Comparison of ENCODE assay signal across 10 mouse cellular contexts in the genomic region with DNA sequence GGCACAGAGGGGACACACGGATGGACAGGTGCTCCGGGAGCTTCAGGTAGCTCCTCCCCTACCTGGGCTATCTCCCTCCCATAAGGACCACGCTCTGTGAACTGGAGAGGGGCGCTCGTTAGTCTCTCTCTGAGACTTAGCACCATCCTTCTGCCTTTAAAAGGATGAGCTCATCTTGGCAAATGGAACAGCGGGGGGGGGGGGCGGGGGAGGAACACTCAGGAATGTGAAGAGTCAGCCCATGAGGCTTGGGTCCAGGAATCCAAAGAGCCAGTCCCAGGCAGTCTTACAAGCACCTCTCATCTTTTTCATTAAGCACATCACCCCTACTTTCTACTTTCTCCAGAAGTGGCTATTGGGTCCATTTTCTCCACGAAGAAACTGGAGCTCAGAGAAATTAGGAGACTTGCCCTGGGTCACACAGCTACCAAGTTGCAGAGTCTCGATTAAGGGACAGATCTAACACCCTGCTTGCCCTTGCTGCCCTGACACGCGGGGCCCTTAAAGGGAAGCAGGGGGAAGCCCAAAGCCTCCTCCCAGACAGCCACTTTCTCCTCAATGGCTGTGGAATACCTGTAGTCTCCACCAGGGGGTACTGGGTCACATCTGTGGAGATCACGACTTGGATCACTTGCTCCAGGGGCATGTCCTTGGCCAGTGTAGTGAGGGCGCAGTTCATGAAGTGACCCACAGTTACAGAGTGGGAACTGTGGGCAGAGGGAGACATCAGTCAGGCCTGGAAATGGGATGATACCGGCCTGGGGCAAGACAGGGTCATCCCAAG. TPM values are rescaled to one million over a fixed set of nuclear protein-coding genes. Genes with fewer than 3 reads are reported as not detected.
DNase-seq lines count a peak whose midpoint lies in the region; ATAC-seq and TF ChIP-seq lines count a peak whose summit lies in the region.
"Had no signal": no experiment of that assay in that cellular context is flagged by ENCODE, and none has a peak within 500 bp of the region (broad histone marks: within the 10 kb centered on the region; RNA-seq: fewer than 3 reads in every experiment).

No protein-coding gene starts in this region.

- 55% methylated on average over 12 of the region's 14 CpGs for WGBS in hindbrain, postnatal 0 days
- 49% methylated on average over 14 of the region's 14 CpGs for WGBS in hindbrain, embryonic 14.5 days
- WGBS in heart, embryonic 12.5 days = 25% methylated on average over 14 of the region's 14 CpGs
- 26% methylated on average over 14 of the region's 14 CpGs for WGBS in lung, embryonic 14.5 days

- H3K9me3 ChIP-seq in hindbrain, postnatal 0 days (ENCODE audit: low read length) = no peaks in the 10 kb centered on the region
- H3K9me3 ChIP-seq in hindbrain, embryonic 14.5 days (ENCODE audit: control insufficient read depth, low read length) = no peaks in the 10 kb centered on the region
- no peaks in the 10 kb centered on the region for H3K9me3 ChIP-seq in heart, embryonic 12.5 days (replicated peaks)
- H3K9me3 ChIP-seq in lung, embryonic 14.5 days (ENCODE audit: low read depth, low read length) = no peaks in the 10 kb centered on the region
- H3K9me3 ChIP-seq: liver, embryonic 13.5 days had no signal

- DNase-seq in hindbrain, postnatal 0 days (ENCODE audit: low spot score) = peak; percentile 40
- no peak for DNase-seq in hindbrain, embryonic 14.5 days (ENCODE audit: low spot score)
- DNase-seq in CD4-positive helper T cell, adult 2 months (ENCODE audit: low read depth, low spot score) = peak; percentile 57
- DNase-seq in brain, adult 2 months (ENCODE audit: low read depth, low spot score) = peak; percentile 31
- DNase-seq in lung, embryonic 14.5 days = peak; percentile 69
- peak; percentile 25 to 48 for DNase-seq in thymus, postnatal 10 days (ENCODE audit: low spot score in 2 of 2)
- no peak for DNase-seq in frontal cortex, postnatal 36 days (ENCODE audit: low spot score in 2 of 2)
- DNase-seq: liver, embryonic 13.5 days had no signal

- H3K27ac ChIP-seq in hindbrain, postnatal 0 days = no peak overlapping the region
- no peak overlapping the region for H3K27ac ChIP-seq in hindbrain, embryonic 14.5 days
- peak overlapping the region; percentile 19; the same call in 1 of the 2 replicates for H3K27ac ChIP-seq in heart, embryonic 12.5 days (ENCODE audit: poor library complexity, severe bottlenecking)
- no peak overlapping the region for H3K27ac ChIP-seq in lung, embryonic 14.5 days (ENCODE audit: low read depth)
- H3K27ac ChIP-seq: liver, embryonic 13.5 days had no signal

- ATAC-seq in hindbrain, postnatal 0 days = no peak
- no peak for ATAC-seq in hindbrain, embryonic 14.5 days (ENCODE audit: low FRiP score)
- peak; percentile 49; the same call in 1 of the 2 replicates for ATAC-seq in heart, embryonic 12.5 days (ENCODE audit: insufficient number of reproducible peaks, low FRiP score)
- no peak; the same call in 1 of the 2 replicates for ATAC-seq in lung, embryonic 14.5 days (ENCODE audit: insufficient read depth)

- H3K27me3 ChIP-seq in hindbrain, postnatal 0 days (ENCODE audit: insufficient read depth, low read length) = no peaks in the 10 kb centered on the region
- no peaks in the 10 kb centered on the region for H3K27me3 ChIP-seq in hindbrain, embryonic 14.5 days (ENCODE audit: control insufficient read depth, insufficient read depth, low read length)
- peaks cover 14% of the 10 kb centered on the region; the same call in 1 of the 2 replicates for H3K27me3 ChIP-seq in heart, embryonic 12.5 days (replicated peaks)
- no peaks in the 10 kb centered on the region for H3K27me3 ChIP-seq in lung, embryonic 14.5 days (ENCODE audit: insufficient read depth, low read length)

- H3K4me3 ChIP-seq in hindbrain, postnatal 0 days (ENCODE audit: low read length) = no peak overlapping the region
- no peak overlapping the region for H3K4me3 ChIP-seq in hindbrain, embryonic 14.5 days (replicated peaks; ENCODE audit: low read length)
- no peak overlapping the region for H3K4me3 ChIP-seq in heart, embryonic 12.5 days
- no peak overlapping the region for H3K4me3 ChIP-seq in lung, embryonic 14.5 days (ENCODE audit: low read depth, low read length)
- H3K4me3 ChIP-seq: liver, embryonic 13.5 days had no signal

- peak; percentile 77 for TF ChIP-seq CTCF in hindbrain, postnatal 0 days (IDR thresholded peaks at IDR 0.05; ENCODE audit: low read depth)
- TF ChIP-seq CTCF in lung, embryonic 14.5 days (IDR thresholded peaks at IDR 0.05; ENCODE audit: low read depth) = peak; percentile 80

- no peak overlapping the region for H3K9ac ChIP-seq in hindbrain, postnatal 0 days (replicated peaks; ENCODE audit: low read length)
- H3K9ac ChIP-seq in hindbrain, embryonic 14.5 days = no peak overlapping the region
- peak overlapping the region; percentile 48; the same call in 1 of the 2 replicates for H3K9ac ChIP-seq in heart, embryonic 12.5 days
- no peak overlapping the region for H3K9ac ChIP-seq in lung, embryonic 14.5 days
- H3K9ac ChIP-seq: liver, embryonic 13.5 days had no signal

- H3K36me3 ChIP-seq in hindbrain, postnatal 0 days (ENCODE audit: insufficient read depth, low read length) = no peaks in the 10 kb centered on the region
- no peaks in the 10 kb centered on the region for H3K36me3 ChIP-seq in hindbrain, embryonic 14.5 days (replicated peaks; ENCODE audit: control insufficient read depth, insufficient read depth)
- no peaks in the 10 kb centered on the region for H3K36me3 ChIP-seq in heart, embryonic 12.5 days
- no peaks in the 10 kb centered on the region for H3K36me3 ChIP-seq in lung, embryonic 14.5 days (ENCODE audit: insufficient read depth)
- H3K36me3 ChIP-seq: liver, embryonic 13.5 days had no signal

- H3K4me2 ChIP-seq in hindbrain, postnatal 0 days (ENCODE audit: low read depth, low read length) = no peak overlapping the region
- no peak overlapping the region for H3K4me2 ChIP-seq in hindbrain, embryonic 14.5 days (replicated peaks)
- H3K4me2 ChIP-seq in heart, embryonic 12.5 days = peak overlapping the region; percentile 30; the same call in 1 of the 2 replicates
- H3K4me2 ChIP-seq in lung, embryonic 14.5 days = no peak overlapping the region
- H3K4me2 ChIP-seq: liver, embryonic 13.5 days had no signal

- H3K4me1 ChIP-seq in hindbrain, postnatal 0 days (ENCODE audit: insufficient read depth, low read length) = no peaks in the 10 kb centered on the region
- no peaks in the 10 kb centered on the region for H3K4me1 ChIP-seq in hindbrain, embryonic 14.5 days (replicated peaks; ENCODE audit: control insufficient read depth, insufficient read depth, low read length)
- H3K4me1 ChIP-seq in heart, embryonic 12.5 days (replicated peaks) = peaks cover 25% of the 10 kb centered on the region
- 0 out of 2 replicates have a peak, but pooled peaks cover 3% of the 10 kb centered on the region for H3K4me1 ChIP-seq in lung, embryonic 14.5 days (ENCODE audit: insufficient read depth)
- H3K4me1 ChIP-seq: liver, embryonic 13.5 days had no signal

RNA-seq across cellular contexts. Expression of gene Clcnka, which starts 8.2 kb away (rescaled TPM):
- 1.1 and 1.2 TPM in 2 replicates for total RNA-seq in hindbrain, postnatal 0 days (2014; rRNA removed)
- 0.95 and 0.98 TPM in 2 replicates for polyA plus RNA-seq in hindbrain, postnatal 0 days (2015; fragmentation: Nextera tagmentation; extraction: Ambion mirVana)
- 0.20 and 0.56 TPM in 2 replicates for polyA plus RNA-seq in hindbrain, embryonic 14.5 days (2014; fragmentation: Nextera tagmentation; extraction: Ambion mirVana)
- polyA plus RNA-seq in heart, embryonic 12.5 days (2016; fragmentation: Nextera tagmentation; extraction: Ambion mirVana) = 0.06 and 0.15 TPM in 2 replicates
- 0.31 and 0.80 TPM in 2 replicates for polyA plus RNA-seq in lung, embryonic 14.5 days (2014; fragmentation: Nextera tagmentation; extraction: Ambion mirVana)
- polyA plus RNA-seq: liver, embryonic 13.5 days had no signal

RNA-seq across cellular contexts. Expression of gene Clcnkb, which starts 9.1 kb away (rescaled TPM):
- 5.0 TPM in 1 of 2 replicates, not detected in the other for total RNA-seq in hindbrain, postnatal 0 days (2014; rRNA removed)
- polyA plus RNA-seq in hindbrain, postnatal 0 days (2015; fragmentation: Nextera tagmentation; extraction: Ambion mirVana) = 0.19 and 0.38 TPM in 2 replicates
- not detected in 2 replicates for polyA plus RNA-seq in hindbrain, embryonic 14.5 days (2014; fragmentation: Nextera tagmentation; extraction: Ambion mirVana)
- 0.78 and 1.2 TPM in 2 replicates for polyA plus RNA-seq in heart, embryonic 12.5 days (2016; fragmentation: Nextera tagmentation; extraction: Ambion mirVana)
- polyA plus RNA-seq in lung, embryonic 14.5 days (2014; fragmentation: Nextera tagmentation; extraction: Ambion mirVana) = not detected in 2 replicates
- polyA plus RNA-seq: liver, embryonic 13.5 days had no signal

RNA-seq across cellular contexts. Expression of gene Hspb7, which starts 13.9 kb away (rescaled TPM):
- total RNA-seq in hindbrain, postnatal 0 days (2014; rRNA removed) = 0.32 TPM in 1 of 2 replicates, not detected in the other
- 0.06 and 0.08 TPM in 2 replicates for polyA plus RNA-seq in hindbrain, postnatal 0 days (2015; fragmentation: Nextera tagmentation; extraction: Ambion mirVana)
- polyA plus RNA-seq in hindbrain, embryonic 14.5 days (2014; fragmentation: Nextera tagmentation; extraction: Ambion mirVana) = 0.16 TPM in 1 of 2 replicates, not detected in the other
- polyA plus RNA-seq in heart, embryonic 12.5 days (2016; fragmentation: Nextera tagmentation; extraction: Ambion mirVana) = 186 and 208 TPM in 2 replicates
- 0.80 and 3.2 TPM in 2 replicates for polyA plus RNA-seq in lung, embryonic 14.5 days (2014; fragmentation: Nextera tagmentation; extraction: Ambion mirVana)

RNA-seq across cellular contexts. Expression of gene Srarp, which starts 29.2 kb away (rescaled TPM):
- total RNA-seq in hindbrain, postnatal 0 days (2014; rRNA removed) = 5.8 and 9.9 TPM in 2 replicates
- polyA plus RNA-seq in hindbrain, postnatal 0 days (2015; fragmentation: Nextera tagmentation; extraction: Ambion mirVana) = 0.33 and 0.54 TPM in 2 replicates
- polyA plus RNA-seq in hindbrain, embryonic 14.5 days (2014; fragmentation: Nextera tagmentation; extraction: Ambion mirVana) = 0.29 TPM in 1 of 2 replicates, not detected in the other
- polyA plus RNA-seq in heart, embryonic 12.5 days (2016; fragmentation: Nextera tagmentation; extraction: Ambion mirVana) = not detected in 2 replicates
- polyA plus RNA-seq in lung, embryonic 14.5 days (2014; fragmentation: Nextera tagmentation; extraction: Ambion mirVana) = not detected in 2 replicates
- total RNA-seq: adrenal gland, postnatal 4 days had no signal
- polyA plus RNA-seq: liver, embryonic 13.5 days had no signal

RNA-seq across cellular contexts. Expression of gene Zbtb17, which starts 37.7 kb away (rescaled TPM):
- total RNA-seq in hindbrain, postnatal 0 days (2014; rRNA removed) = 34.8 and 36.2 TPM in 2 replicates
- polyA plus RNA-seq in hindbrain, postnatal 0 days (2015; fragmentation: Nextera tagmentation; extraction: Ambion mirVana) = 28.2 and 28.8 TPM in 2 replicates
- polyA plus RNA-seq in hindbrain, embryonic 14.5 days (2014; fragmentation: Nextera tagmentation; extraction: Ambion mirVana) = 29.5 and 30.7 TPM in 2 replicates
- 24.9 and 25.3 TPM in 2 replicates for polyA plus RNA-seq in heart, embryonic 12.5 days (2016; fragmentation: Nextera tagmentation; extraction: Ambion mirVana)
- polyA plus RNA-seq in lung, embryonic 14.5 days (2014; fragmentation: Nextera tagmentation; extraction: Ambion mirVana) = 27.2 and 30.6 TPM in 2 replicates

Comparison
In these comparisons a context has a peak if more than half of its experiments do, and no peak if none do; other contexts are left out.
1. DNase-seq: peak in hindbrain, postnatal 0 days (single experiment), CD4-positive helper T cell, adult 2 months (single experiment), brain, adult 2 months (single experiment), lung, embryonic 14.5 days (single experiment) and thymus, postnatal 10 days (2 of 2); none in hindbrain, embryonic 14.5 days (single experiment) and frontal cortex, postnatal 36 days (0 of 2).
2. RNA of gene Hspb7, which starts 13.9 kb away (polyA plus RNA-seq): 186 to 208 TPM in heart, embryonic 12.5 days; 0.80 to 3.2 TPM in lung, embryonic 14.5 days, 0.16 TPM in hindbrain, embryonic 14.5 days and 0.06 to 0.08 TPM in hindbrain, postnatal 0 days; every median in the first group is over 10 times any median in the second.